Mouse (Mus musculus) small intestine, adult 2 months (tissue): ENCODE results near the gene Cux2. TPM values are rescaled to one million over a fixed set of nuclear protein-coding genes. Genes with fewer than 3 reads are reported as not detected.

Experiments
- H3K27ac ChIP-seq: fragments of 200-500 bp; 2 replicates; pipeline ENCODE4 v1.5.1; 2012; ENCODE audit warnings: low read depth, low read length, control low read depth, inconsistent platforms; ENCODE audit not compliant: insufficient read depth
- H3K27me3 ChIP-seq: fragments of 200-500 bp; 2 replicates; pipeline ENCODE4 v1.6.1; 2012; ENCODE audit warnings: mild to moderate bottlenecking, moderate library complexity, low read length, inconsistent platforms; ENCODE audit not compliant: control insufficient read depth, insufficient read depth
- H3K36me3 ChIP-seq: fragments of 200-500 bp; 2 replicates; pipeline ENCODE4 v1.6.1; 2012; ENCODE audit warnings: mild to moderate bottlenecking, low read length, control low read depth, inconsistent platforms; ENCODE audit not compliant: control insufficient read depth, insufficient read depth
- H3K4me1 ChIP-seq: fragments of 200-500 bp; 2 replicates; pipeline ENCODE4 v1.6.1; 2012; ENCODE audit warnings: low read length, inconsistent platforms, mixed read lengths; ENCODE audit not compliant: control insufficient read depth, insufficient read depth, insufficient read length
- H3K4me3 ChIP-seq: fragments of 200-500 bp; 2 replicates; pipeline ENCODE4 v1.5.1; 2012; ENCODE audit warnings: low read depth, mild to moderate bottlenecking, control low read depth, inconsistent platforms, low read length, moderate library complexity
- CTCF ChIP-seq: fragments of 200-500 bp; IDR thresholded peaks from 2 replicates; pipeline ENCODE4 v1.5.1; 2012; ENCODE audit warnings: low read depth, mild to moderate bottlenecking, control low read depth, inconsistent platforms, low read length, moderate library complexity, mixed read lengths; ENCODE audit not compliant: insufficient replicate concordance, insufficient read length; ENCODE audit errors: extremely low read depth
- POLR2A ChIP-seq: fragments of 200-500 bp; IDR thresholded peaks from 2 replicates; pipeline ENCODE4 v1.6.1; 2012; ENCODE audit warnings: low read depth, mild to moderate bottlenecking, control low read depth, inconsistent platforms, low read length, moderate library complexity
- WGBS: fragments of 180-500 bp; shearing (Covaris S2); methylation state at CpG from one replicate; pipeline ENCODE4 v1.1.7; 2018; 5-methylcytosine and 5-hydroxymethylcytosine counted together
- polyA plus RNA-seq: library from polyadenylated mRNA; depleted of rRNA; stranded (reverse); fragments of >200 nt; gene quantifications from 2 replicates; pipeline ENCODE4 v1.2.3, GENCODE M21; 2012

Gene Cux2
- polyA plus RNA-seq, 1 experiment: 2.6 TPM

DNA sequence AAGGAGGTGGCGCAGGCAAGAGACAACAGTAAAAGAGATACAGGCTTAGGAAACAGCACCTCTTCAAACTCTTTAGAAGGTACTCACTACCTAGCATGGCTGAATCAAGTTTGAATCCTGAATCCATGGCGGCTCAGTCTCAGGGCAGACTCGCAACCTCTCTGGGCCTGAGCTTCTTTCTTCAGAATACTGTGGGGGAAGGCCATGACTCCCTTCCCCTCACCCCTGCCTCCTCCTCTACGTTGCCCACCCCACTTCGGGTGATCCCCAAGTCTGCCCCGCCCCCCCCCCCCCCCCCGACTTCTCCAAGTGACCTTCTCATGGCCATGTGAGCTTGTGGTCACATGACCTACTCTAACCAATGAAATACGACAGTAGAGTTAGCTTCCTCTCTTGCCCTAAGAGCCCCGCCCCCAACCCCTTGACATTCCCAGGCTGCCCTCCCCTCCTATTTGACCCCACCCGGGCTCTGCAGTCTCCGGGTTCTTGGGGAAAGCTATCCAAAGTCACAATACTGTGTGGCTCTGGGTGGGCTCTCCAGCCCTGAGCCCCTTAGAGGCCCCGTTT lies 10.9 kb upstream of the Cux2 start:
- Histone ChIP-seq H3K36me3 (no peaks in the 10 kb centered on the region), H3K27ac (no peak overlapping the region), H3K4me3 (no peak overlapping the region), H3K27me3 (0 out of 2 replicates have a peak, but pooled peaks cover 6% of the 10 kb centered on the region), H3K4me1 (peaks cover 2% of the 10 kb centered on the region)
- WGBS: 40% methylated on average over 11 of the region's 12 CpGs
- TF ChIP-seq POLR2A: no peak
- no peak for TF ChIP-seq CTCF

DNA sequence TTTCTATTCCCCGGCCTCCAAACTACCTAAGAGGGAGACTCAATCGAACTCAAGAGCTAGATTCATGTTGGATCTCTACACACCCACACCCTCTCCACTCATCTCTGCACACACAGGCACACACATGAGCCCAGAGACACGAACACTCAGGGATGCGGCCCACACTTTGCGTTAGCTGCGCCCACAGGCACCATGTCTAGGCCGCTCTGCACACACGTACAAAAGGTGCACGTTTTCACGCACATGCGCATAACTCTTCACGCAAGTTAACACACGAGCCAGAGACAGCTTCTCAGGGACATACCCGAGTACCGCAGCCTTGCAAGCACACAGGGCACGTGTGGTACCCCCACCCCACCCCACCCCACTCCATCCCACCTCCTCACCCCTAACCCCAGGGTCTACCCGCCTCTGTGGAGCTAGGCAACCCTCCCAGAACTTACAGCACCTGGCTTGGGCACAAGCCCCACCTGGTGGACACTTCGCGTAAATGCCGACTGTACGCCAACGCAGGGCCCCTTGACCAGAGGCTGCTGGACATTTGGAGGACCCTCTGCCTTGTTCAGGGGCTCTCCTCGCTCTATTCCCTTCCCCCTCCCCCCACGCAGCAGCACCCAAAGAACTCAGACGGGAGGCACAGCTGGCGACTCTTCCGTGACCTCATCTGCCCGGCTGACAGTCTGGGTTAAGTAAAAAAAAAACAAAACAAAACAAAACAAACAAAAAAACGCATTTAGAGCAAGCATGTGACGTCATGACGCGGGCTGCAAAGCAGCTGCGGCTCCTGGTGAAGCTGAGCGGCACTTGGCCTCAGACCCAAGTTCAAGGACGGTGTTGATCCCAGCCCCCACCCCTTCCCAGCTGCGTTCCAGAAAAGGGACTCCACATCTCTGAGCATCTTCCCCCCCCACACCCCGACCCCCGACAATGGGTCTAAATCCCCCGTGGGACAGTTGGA lies 9.4 kb upstream of the Cux2 start:
- Histone ChIP-seq H3K27ac (no peak overlapping the region), H3K4me1 (peaks cover 4% of the 10 kb centered on the region), H3K27me3 (0 out of 2 replicates have a peak, but pooled peaks cover 6% of the 10 kb centered on the region), H3K4me3 (peak overlapping the region; percentile 47), H3K36me3 (no peaks in the 10 kb centered on the region)
- WGBS: 20% methylated on average over 39 of the region's 39 CpGs
- peak; percentile 79; the same call in 1 of the 2 replicates for TF ChIP-seq CTCF
- no peak for TF ChIP-seq POLR2A

- no peak for TF ChIP-seq POLR2A
- peak; percentile 43; the same call in 1 of the 2 replicates for TF ChIP-seq CTCF
- Histone ChIP-seq H3K27me3 (peaks cover 14% of the 10 kb centered on the region; the same call in 1 of the 2 replicates), H3K36me3 (no peaks in the 10 kb centered on the region), H3K4me1 (peaks cover 4% of the 10 kb centered on the region), H3K4me3 (no peak overlapping the region), H3K27ac (no peak overlapping the region)
- WGBS: 66% methylated on average over 6 of the region's 6 CpGs
These were observed 7.7 kb upstream of the Cux2 start for GRCm38 (mm10) chr5:122057622-122058021.

DNA sequence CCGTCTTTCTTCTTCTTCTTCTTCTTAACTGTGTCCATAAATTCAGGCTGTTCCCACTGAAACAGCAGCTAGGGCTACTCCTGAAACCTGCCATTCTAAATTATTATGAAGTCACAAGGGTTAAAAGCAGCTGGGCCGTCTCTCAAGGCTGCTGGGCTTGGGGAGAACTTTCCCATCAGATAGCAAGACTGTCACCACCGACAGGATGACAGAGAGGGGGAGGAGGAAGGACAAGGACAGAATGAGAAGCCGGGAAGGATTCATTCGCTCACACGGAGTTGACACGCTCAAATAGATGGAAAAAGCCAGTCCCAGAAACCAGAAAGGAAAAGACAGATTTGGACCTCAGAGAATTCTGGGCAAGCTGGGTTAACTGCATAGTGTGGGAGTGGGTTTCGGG lies 6.7 kb upstream of the Cux2 start:
- TF ChIP-seq CTCF (no peak), POLR2A (no peak)

GRCm38 (mm10) chr5:122054130-122054843 lies 4.4 kb upstream of the Cux2 start:
- TF ChIP-seq POLR2A (no peak), CTCF (no peak)
- Histone ChIP-seq H3K27me3 (peaks cover 22% of the 10 kb centered on the region), H3K4me3 (peak overlapping the region; percentile 45), H3K27ac (no peak overlapping the region), H3K4me1 (peaks cover 8% of the 10 kb centered on the region; the same call in 1 of the 2 replicates), H3K36me3 (no peaks in the 10 kb centered on the region)
- WGBS: 45% methylated on average over 13 of the region's 13 CpGs

More for the DNA sequence above, 6.7 kb upstream of the Cux2 start:
- peaks cover 4% of the 10 kb centered on the region for H3K4me1 ChIP-seq
- no peaks in the 10 kb centered on the region for H3K36me3 ChIP-seq
- H3K27me3 ChIP-seq: peaks cover 12% of the 10 kb centered on the region; the same call in 1 of the 2 replicates
- WGBS: 70% methylated on average over 8 of the region's 8 CpGs
- no peak overlapping the region for H3K27ac ChIP-seq
- no peak overlapping the region for H3K4me3 ChIP-seq

- 47% methylated on average over 15 of the region's 15 CpGs for WGBS
- Histone ChIP-seq H3K4me3 (no peak overlapping the region), H3K27ac (no peak overlapping the region), H3K4me1 (peaks cover 8% of the 10 kb centered on the region), H3K36me3 (no peaks in the 10 kb centered on the region), H3K27me3 (peaks cover 26% of the 10 kb centered on the region)
- no peak for TF ChIP-seq POLR2A
- TF ChIP-seq CTCF: no peak
These were observed 3.7 kb upstream of the Cux2 start for GRCm38 (mm10) chr5:122053587-122053986.

DNA sequence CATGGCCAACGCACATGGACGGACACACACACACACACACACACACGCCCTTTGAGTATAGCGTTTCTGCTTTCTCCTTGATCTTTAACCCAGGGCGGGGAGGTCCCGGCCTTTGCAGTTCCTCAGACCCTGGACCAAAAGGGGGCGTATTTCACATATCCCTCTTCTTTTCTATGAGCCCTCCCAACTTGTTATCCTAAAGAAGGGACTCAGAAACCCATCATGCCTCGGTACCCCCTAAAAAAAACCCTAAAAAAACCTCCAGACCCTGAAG lies 867 bp upstream of the Cux2 start:
- TF ChIP-seq POLR2A (no peak), CTCF (no peak)
- Histone ChIP-seq H3K4me3 (peak overlapping the region; percentile 76), H3K27me3 (peaks cover 31% of the 10 kb centered on the region), H3K36me3 (no peaks in the 10 kb centered on the region), H3K27ac (no peak overlapping the region), H3K4me1 (peaks cover 8% of the 10 kb centered on the region)
- 6% methylated on average over 8 of the region's 8 CpGs for WGBS
